Mouse (Mus musculus) brown adipose tissue, adult 24 weeks (tissue): ENCODE results near the gene Olfr1245. TPM values are rescaled to one million over a fixed set of nuclear protein-coding genes. Genes with fewer than 3 reads are reported as not detected.
"Not testable (repeated sequence)": the region's sequence is repeated elsewhere in the genome, so short reads cannot be mapped to it uniquely, and the experiment has no call there.

Experiments
- H3K27ac ChIP-seq: fragments of 200-500 bp; replicated peaks from 2 replicates; pipeline ENCODE4 v1.5.1; 2012; ENCODE audit warnings: low read depth, mild to moderate bottlenecking, low read length
- H3K4me1 ChIP-seq: fragments of 200-500 bp; 2 replicates; pipeline ENCODE4 v1.6.1; 2012; ENCODE audit warnings: low read length, mixed read lengths; ENCODE audit not compliant: control insufficient read depth, insufficient read depth, insufficient read length
- H3K4me3 ChIP-seq: fragments of 200-500 bp; 2 replicates; pipeline ENCODE4 v1.5.1; 2012; ENCODE audit warnings: low read depth, mild to moderate bottlenecking, low read length, moderate library complexity; ENCODE audit not compliant: insufficient read depth
- polyA plus RNA-seq: library from polyadenylated mRNA; stranded (reverse); fragments of >200 nt; gene quantifications from 2 replicates; pipeline ENCODE4 v1.2.4, GENCODE M21; 2012; ENCODE audit not compliant: missing spikeins, insufficient read depth, insufficient read length

The Olfr1245 gene
- polyA plus RNA-seq: not detected in 2 replicates

DNA sequence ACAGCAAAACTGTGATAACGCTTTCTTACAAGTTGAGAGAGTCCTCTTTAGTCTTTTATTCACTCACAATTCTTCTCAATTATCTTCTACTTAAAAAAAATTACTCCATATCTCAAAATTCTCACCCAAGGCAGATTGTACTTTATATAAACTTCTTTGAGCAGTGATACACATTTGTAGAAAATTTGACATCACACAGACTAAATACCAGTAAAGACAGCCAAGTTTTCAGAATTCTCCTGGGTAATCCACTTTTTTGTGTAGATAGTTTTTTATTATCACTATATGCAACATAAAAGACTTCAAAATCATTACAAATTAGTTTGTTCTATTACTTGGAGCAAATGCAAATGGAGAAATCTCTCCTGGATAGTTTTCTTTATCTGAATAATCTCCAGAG lies at the start of gene Olfr1245:
Olfr1245 (minus strand) TSS at position 101 of the 400 bp plus-strand sequence.
- Histone ChIP-seq H3K4me1 (no peaks in the 10 kb centered on the region), H3K4me3 (no peak within 1 kb of the TSS), H3K27ac (no peak within 1 kb of the TSS)

DNA sequence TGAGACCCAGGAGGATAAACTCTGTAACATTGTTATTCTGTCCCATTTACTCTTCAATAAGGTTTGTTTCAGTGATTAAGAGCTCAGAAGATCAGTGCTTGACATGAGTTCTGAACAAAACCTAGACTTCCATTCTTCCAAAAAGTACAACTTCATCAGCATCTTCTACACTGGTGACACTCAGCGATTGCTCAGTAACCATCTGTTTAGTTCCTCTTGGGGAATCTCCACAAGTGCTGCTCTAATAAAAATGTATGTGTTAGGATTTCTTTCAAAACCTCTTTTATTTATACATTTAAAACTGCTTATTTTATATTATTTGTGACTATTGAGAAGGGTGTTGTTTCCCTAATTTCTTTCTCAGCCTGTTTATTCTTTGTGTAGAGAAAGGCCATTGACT lies 39.9 kb upstream of the Olfr1245 start, which contains the start of gene Olfr1248:
Olfr1248 (minus strand) TSS at position 101 of the 400 bp plus-strand sequence.
- not testable (repeated sequence) for H3K4me1 ChIP-seq, H3K27ac ChIP-seq, H3K4me3 ChIP-seq

DNA sequence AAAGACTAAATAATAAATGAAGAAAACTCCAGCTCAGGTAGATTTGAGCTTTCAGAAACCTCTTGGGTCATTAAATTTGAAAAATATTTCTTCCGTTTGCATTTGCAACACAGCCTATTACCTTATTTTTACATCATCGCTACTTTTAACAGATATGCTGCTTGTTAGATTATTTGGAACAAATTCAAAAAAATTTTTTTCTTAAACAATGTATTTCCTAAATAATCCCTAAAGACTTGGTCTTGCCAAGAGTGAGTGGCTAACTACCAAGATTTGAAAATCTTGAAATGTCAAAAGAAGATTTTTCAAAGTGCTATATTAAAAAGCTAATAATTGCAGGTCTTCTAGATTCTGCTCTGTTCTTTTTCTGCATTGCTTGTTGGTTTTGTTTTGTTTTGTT lies 35.8 kb upstream of the Olfr1245 start, which contains the start of gene Olfr1247:
Olfr1247 (minus strand) TSS at position 101 of the 400 bp plus-strand sequence.
- Histone ChIP-seq H3K27ac (no peak within 1 kb of the TSS), H3K4me3 (no peak within 1 kb of the TSS)

DNA sequence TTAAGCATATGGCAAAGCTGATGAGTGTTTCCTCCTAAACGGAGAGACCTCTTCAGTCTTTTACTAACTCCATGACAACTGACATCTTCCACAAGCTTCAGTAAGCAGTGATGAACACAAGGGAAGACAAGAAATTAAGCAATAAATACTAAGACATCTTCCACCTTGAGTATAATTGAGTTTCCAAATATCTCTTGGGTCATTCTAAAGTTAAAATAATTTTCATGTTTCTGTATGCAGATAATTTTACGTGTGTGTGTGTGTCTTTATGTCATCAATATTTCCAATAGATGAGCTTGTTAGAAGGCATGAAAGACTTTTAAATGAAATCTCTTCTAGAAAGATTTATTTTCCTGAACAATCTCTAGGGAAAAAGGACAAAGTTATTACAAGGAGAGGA lies 14.8 kb upstream of the Olfr1245 start, which contains the start of gene Olfr1246:
Olfr1246 (minus strand) TSS at position 101 of the 400 bp plus-strand sequence.
- Histone ChIP-seq H3K27ac (no peak within 1 kb of the TSS), H3K4me1 (no peaks in the 10 kb centered on the region), H3K4me3 (no peak within 1 kb of the TSS)

More for the DNA sequence above, 35.8 kb upstream of the Olfr1245 start, which contains the start of gene Olfr1247:
- no peaks in the 10 kb centered on the region for H3K4me1 ChIP-seq

DNA sequence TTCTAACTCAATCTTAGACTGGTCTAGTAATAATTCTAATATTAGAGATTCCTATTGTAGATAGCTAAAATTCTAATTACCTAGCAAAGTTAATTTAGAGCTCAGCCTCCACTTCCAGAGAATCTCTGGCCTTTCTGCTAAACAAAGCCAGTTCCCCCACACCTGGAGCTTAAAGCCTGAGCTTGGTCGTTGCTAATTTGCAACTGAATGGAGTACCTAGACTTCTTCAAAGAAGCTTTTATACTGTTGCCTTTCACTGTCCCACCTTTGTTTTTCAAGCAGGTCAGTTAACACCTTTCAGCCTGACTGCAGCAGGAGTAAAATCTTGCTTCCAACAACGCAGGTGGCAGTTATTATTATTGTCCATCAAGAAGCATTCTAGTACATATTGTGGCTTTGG lies 15.5 kb downstream of the Olfr1245 start:
- H3K4me1 ChIP-seq, H3K27ac ChIP-seq, H3K4me3 ChIP-seq: not testable (repeated sequence)

DNA sequence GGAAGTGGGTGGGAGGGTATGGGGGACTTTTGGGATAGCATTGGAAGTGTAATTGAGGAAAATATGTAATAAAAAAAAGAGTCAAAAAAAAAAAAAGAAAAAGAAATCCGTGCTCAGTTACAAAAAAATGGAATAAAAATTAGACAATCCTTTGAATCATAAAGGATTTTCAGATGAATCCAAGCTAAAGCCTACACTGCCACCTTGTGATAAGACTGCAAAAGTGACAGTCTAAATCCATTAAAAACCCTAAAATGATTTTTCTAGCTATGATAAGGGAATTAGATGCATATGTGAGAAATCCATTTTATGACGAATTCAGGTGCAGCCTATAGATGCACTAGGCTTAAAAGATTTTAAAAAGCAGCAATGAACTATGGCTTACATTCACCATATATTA lies 33.7 kb downstream of the Olfr1245 start:
- H3K4me1 ChIP-seq: no peaks in the 10 kb centered on the region
- H3K27ac ChIP-seq: no peak overlapping the region
- no peak overlapping the region for H3K4me3 ChIP-seq

DNA sequence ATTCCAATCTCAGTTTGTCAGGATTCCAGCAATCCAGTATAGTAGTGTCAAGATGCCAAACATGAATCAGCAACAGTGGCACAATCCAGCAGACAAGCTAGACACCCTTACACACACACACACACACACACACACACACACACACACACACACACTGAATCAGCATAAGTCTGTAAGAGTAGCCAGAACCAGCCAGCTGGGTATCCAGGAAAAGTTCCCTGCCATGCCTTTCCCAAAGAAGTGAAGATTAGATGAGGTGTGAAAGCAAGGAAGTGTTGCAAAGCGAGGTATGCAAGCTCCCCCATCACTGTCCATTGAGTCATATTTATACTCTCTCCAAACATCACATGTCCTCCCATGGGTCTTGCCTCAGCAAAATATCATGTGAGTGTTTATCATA lies 38.3 kb downstream of the Olfr1245 start:
- no peak overlapping the region for H3K4me3 ChIP-seq
- H3K27ac ChIP-seq: no peak overlapping the region
- H3K4me1 ChIP-seq: no peaks in the 10 kb centered on the region

DNA sequence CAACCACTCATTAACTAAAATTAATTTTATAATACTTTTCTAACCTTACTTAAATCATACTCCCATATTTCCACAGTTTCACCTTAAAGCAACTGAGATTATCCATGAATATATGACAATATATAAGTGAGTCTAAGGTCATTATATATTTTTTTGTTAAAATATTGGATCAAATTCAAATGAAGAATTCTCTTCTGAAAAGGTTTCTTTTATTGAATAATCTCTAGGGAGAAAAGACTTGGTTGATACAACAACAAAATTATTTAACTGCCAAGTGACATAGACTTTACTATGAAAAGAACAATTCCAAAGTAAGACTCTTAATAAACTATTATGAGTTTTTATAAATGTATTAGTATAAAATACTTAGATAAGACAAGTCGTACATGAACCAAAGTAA lies 46.9 kb downstream of the Olfr1245 start, which contains the start of gene Olfr1243:
Olfr1243 (minus strand) TSS at position 101 of the 400 bp plus-strand sequence.
- Histone ChIP-seq H3K4me1 (no peaks in the 10 kb centered on the region), H3K27ac (no peak within 1 kb of the TSS), H3K4me3 (no peak within 1 kb of the TSS)

Other genes with a start within 250 kb of the Olfr1245 start
- gene Olfr1232, start 248.8 kb downstream of the Olfr1245 start, polyA plus RNA-seq: not detected in 2 replicates
- not detected in 2 replicates for gene Olfr1233, start 236.0 kb downstream of the Olfr1245 start, polyA plus RNA-seq
- gene Olfr1234, start 213.6 kb downstream of the Olfr1245 start, polyA plus RNA-seq: not detected in 2 replicates
- not detected in 2 replicates for gene Olfr1238, start 168.8 kb downstream of the Olfr1245 start, polyA plus RNA-seq
- not detected in 2 replicates for gene Olfr1239, start 158.0 kb downstream of the Olfr1245 start, polyA plus RNA-seq
- gene Olfr1240, start 135.4 kb downstream of the Olfr1245 start, polyA plus RNA-seq: not detected in 2 replicates
- not detected in 2 replicates for gene Olfr1241, start 91.3 kb downstream of the Olfr1245 start, polyA plus RNA-seq
- gene Olfr1242, start 80.1 kb downstream of the Olfr1245 start, polyA plus RNA-seq: not detected in 2 replicates
- gene Olfr1243, start 47.0 kb downstream of the Olfr1245 start, polyA plus RNA-seq: not detected in 2 replicates
- gene Olfr1246, start 14.7 kb upstream of the Olfr1245 start, polyA plus RNA-seq: not detected in 2 replicates
- not detected in 2 replicates for gene Olfr1247, start 35.7 kb upstream of the Olfr1245 start, polyA plus RNA-seq
- not detected in 2 replicates for gene Olfr1248, start 39.8 kb upstream of the Olfr1245 start, polyA plus RNA-seq
- not detected in 2 replicates for gene Olfr1249, start 56.5 kb upstream of the Olfr1245 start, polyA plus RNA-seq
- gene Olfr1250, start 83.0 kb upstream of the Olfr1245 start, polyA plus RNA-seq: not detected in 2 replicates
- gene Olfr1251, start 93.5 kb upstream of the Olfr1245 start, polyA plus RNA-seq: not detected in 2 replicates
- not detected in 2 replicates for gene Olfr1252, start 146.6 kb upstream of the Olfr1245 start, polyA plus RNA-seq
- gene Olfr1253, start 178.6 kb upstream of the Olfr1245 start, polyA plus RNA-seq: not detected in 2 replicates
- not detected in 2 replicates for gene Olfr1254, start 215.2 kb upstream of the Olfr1245 start, polyA plus RNA-seq
- gene Olfr1255, start 233.6 kb upstream of the Olfr1245 start, polyA plus RNA-seq: not detected in 2 replicates